Mouse (Mus musculus) CH12F3 (cell line): Measurements from ENCODE around the gene Gcnt1.

Experiments
- in situ Hi-C: fragments of 300-500 bp; cut with MboI; formaldehyde crosslinking; loops from 2 replicates; pipeline ENCODE4 v1.14.3; 2020; ENCODE audit warnings: low sequenced_read_pairs

Gene Gcnt1

DNA sequence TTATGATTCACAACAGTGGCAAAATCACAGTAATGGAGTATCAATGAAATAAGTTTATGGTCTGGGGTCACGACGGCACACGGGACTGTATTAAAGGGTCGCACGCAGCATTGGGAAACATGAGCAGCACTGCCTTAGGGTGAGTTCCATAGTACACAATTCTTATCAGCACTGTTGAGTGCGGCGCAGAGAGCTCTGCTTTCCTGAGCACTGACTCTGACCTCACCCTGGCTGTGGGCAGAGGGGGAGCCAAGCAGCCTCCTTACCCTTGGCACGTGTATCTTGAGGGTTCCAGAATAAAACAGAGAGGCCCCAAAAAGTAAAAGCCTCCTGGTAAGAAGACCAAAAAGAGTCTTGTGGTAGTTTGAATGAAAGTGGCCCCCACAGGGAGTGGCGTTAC is 4.1 kb downstream of the Gcnt1 start:
- in situ Hi-C loops: loop anchor here (25.0 kb wide), 1 partner anchor 231 kb away; no protein-coding TSS in a partner anchor

DNA sequence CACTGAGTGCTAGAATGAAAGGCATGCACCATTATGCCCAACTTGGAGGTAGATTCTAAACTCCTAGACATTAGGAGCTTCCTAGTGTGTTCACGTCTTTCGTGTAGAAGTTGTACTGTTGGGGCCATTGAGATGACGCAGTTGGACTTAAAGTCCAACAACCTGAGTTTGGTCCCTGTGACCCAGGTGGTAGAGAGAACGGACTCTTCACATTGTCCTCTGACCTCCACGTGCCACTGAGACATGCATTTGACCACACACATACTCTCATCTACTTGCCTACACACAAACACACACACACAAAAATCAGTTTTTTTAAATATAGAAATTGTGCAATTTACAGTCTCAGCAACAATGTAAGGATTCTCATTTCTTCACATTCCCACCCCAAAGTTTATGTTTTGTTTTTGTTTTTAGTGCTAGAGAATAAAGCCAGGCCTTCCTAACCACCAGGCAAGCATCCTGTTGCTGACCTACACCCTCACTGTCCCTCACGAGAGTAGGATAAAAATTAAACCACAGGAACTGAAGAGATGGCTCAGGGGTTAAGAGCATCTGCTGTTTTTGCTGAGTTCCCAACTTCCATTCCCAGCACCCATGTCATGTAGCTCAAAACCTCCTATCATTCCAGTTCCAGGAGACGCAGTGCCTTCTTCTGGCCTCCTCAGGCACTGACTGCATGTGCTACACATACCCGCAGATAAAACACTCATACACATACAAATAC is 6.1 kb downstream of the Gcnt1 start:
- in situ Hi-C loops: loop anchor here (25.0 kb wide), 1 partner anchor 229 kb away; no protein-coding TSS in a partner anchor

DNA sequence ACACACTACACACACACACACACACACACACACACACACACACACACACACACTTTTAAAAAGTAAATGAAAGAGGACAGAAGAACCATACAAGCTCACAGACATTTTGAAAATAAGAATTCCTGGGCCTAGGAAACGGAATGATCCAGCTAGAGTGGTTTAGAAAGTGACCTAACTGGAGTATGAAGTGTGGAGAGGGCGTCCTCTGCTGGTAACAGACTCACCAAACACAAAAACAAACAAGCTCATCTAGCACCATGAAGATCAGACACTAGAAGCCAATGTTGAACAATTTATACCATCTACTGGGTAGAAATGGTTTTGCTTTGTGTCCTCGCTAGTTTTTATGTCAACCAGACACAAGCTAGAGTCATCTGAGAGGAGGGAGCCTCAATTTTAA is 7.9 kb downstream of the Gcnt1 start:
- in situ Hi-C loops: loop anchor here (25.0 kb wide), 1 partner anchor 227 kb away; no protein-coding TSS in a partner anchor

DNA sequence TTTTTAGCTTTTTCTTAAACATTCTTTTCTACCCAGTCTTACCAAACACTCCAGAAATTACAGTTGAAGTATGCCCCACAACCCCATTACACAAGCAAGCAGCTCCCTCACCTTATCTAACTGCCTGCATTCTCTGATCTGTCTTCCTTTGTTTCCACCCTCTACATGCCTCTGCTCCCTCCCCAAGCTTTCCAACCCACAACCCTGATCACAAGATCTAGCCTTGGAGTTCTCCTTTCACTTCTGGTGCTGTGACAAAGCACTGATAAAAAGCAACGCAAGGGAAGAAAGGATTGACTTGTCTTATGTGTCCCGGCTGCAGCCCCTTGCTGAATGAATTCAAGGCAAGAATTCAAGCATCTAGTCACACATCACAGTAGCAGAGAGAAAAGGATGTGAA is 11.5 kb downstream of the Gcnt1 start:
- in situ Hi-C loops: loop anchor here (25.0 kb wide), 1 partner anchor 224 kb away; no protein-coding TSS in a partner anchor

DNA sequence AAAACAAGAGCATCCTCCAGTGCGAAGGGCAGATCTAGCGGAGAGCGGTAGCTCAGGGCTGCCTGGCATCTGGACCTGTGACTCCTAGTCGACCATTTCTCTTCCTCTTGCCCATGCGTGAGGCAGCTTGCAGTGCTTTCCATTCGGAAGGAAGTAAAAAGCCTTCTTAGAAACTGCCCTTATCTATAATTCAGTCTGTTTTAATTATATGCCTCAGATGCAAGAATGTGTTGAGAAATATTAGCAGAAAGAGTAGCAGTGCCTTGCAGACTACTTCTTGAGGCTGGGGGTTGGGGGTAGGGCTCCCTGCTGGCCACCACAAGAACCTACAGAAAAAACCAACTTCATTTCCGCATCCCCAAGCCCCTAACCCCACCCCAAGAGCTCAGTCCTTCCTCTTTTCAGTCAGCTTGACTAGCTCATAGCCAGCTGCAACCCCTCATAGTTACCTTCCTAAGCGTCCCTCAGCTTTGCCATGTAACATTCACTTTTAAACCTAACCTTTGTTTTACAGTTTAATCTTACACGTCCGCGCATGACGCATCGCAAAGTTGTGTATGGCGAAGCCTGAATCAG is 13.2 kb downstream of the Gcnt1 start:
- in situ Hi-C loops: loop anchor here (25.0 kb wide), 1 partner anchor 222 kb away; no protein-coding TSS in a partner anchor

DNA sequence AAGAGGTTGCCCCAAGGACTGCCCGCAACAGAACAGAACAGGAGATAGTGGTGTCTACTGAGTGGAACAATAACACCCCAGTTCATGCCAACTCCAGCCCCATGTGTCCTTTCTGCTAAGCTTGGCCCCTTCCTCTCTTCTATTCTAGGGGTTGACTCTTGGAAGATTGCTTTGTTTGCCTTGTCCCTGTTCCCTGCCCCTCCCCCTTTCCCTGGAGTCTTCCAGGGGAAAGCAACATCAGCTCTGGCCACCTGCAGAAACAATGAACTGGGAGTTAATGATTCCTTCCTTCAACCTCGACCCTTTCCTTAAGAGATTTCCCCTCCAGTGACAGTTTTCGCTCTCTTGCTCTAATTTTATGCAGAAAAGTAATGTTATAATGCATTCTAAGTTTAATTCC is 15.3 kb downstream of the Gcnt1 start:
- in situ Hi-C loops: loop anchor here (25.0 kb wide), 1 partner anchor 220 kb away; no protein-coding TSS in a partner anchor

DNA sequence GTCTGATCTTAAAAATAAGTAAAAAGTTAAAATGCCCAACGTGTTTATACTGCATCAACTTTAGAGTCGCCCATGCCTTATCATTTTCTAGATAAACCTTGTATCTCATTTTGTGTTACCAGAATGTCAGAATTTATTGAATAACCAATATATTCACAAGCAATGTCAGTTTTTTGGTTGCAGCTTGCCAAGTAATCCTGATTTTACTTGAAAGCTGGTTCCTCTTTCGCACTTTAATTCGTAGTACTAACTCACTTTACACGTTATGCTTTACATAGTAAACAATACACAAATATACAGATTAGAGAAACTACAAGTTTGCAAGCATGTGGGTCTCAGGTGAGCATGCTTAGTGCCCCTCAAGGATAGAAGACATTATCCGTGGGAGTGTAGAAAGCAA is 15.7 kb downstream of the Gcnt1 start:
- in situ Hi-C loops: loop anchor here (25.0 kb wide), 1 partner anchor 220 kb away; no protein-coding TSS in a partner anchor

DNA sequence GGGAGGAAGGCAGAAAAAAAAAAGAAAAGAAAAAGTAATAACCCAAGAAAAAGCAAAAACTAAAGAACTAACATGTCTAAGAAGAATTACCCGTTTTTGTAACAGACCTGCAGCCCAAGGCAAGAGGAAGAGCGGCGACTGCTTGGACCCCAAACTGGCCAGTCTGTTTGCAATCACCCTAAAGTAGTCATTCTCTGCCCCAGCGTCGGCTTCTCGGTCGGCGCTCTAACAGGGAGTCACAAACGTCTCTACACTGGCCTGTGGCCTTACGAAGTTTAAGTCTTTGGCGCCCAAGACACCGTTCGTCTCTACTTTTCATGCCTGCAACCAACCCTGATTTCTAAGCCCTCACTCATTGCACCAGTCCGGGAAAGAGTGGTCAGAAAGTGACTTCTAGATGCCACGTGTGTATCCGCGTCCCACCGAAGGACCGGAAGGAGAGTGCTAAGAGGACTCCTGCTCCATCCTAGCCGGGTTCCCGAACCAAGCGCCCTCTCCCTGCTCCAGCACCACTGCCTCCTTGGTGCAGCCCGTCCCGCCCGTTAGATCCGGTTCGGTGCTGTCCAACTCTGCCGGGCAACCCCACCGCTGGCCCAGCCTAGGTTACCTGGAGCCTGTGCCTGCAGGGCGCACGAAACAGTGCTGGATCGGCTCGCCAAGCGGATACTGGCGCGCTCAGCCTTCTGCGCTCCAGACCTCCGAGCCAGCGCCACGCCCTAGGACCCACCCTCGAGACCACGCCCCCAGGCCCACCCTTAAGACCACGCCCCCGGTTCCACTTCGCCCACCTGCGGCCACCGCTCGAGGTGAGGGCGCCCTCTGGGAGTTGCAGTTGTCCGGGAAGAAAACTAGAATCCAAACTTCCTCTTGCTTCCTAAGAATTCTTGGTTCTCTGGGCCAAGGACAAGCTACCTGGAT is 16.4 kb downstream of the Gcnt1 start:
- in situ Hi-C loops: loop anchor here (25.0 kb wide), 1 partner anchor 219 kb away; no protein-coding TSS in a partner anchor

DNA sequence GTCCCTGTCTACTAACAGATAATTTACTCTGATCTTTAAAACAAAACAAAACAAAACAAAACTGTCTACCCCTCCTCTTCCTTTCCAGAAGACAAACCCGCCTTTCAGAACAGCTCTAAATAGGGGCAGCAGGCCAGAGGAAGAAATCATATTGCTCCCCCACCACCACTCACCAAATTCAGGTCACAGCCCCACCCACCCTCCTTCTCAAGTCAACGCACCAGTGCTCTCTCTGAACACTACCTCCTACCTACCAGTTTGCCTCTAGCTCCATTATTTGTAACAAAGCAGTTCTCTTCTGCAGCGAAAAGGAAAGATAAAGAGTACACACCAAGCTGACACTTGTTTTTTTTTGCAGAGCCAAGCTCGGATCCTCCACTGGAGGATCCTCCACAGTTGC is 17.3 kb downstream of the Gcnt1 start:
- in situ Hi-C loops: loop anchor here (25.0 kb wide), 1 partner anchor 218 kb away; no protein-coding TSS in a partner anchor

DNA sequence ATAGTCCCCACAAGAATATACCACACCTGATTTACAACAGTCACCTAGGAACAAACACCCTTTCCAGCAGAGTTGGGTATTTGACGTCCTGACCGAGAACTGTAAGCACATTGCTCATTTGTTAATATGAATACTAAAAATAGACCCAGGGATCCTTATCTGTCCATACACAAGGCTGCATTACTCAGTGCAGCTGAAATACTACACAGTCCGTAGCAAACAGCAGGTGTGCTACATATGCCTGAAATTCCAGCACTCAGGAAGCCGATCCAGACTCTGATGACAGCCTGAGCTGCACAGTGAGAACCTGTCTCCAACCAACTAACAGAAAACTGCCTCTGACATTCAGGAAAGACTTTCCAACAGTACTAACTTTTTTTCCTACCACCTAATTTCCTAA is 17.8 kb downstream of the Gcnt1 start:
- in situ Hi-C loops: loop anchor here (25.0 kb wide), 1 partner anchor 217 kb away; no protein-coding TSS in a partner anchor

DNA sequence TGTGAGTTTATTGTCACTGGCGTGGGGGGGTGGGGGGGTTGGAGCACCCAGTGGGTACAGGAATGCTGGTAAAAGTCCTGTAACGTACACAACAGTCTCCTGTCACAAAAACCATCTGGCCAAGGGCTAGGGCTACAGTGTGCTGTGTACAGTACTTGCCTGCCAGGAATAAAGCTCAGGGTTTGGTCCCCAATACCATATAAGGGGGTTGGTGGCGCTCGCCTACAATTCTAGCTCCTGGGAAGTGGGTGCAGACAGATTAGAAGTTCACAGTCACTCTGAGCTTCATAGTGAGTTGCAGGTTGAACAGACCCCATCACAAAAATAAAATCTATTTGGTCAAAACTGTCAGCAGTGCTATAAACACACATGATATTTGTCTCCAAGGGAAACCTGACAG is 18.3 kb downstream of the Gcnt1 start:
- in situ Hi-C loops: loop anchor here (25.0 kb wide), 1 partner anchor 217 kb away; no protein-coding TSS in a partner anchor

DNA sequence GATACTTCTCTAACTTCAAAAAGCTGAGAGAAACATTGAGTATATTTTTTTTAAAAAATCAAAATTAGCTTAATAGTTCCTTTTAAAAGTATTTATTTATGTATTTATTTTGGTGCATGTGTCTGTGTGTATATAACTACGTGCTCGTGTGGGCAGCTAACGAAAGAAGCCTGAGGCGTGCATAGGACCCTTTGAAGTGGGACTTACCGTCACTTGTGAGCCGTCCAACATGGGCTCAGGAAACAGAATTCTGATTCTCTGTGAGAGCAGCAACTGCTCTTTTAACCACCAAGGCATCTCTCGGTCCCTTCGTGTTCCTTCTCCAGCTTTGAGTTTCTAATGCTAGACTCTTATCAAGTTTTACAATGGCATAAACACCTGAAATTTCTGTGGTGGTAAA is 18.9 kb downstream of the Gcnt1 start:
- in situ Hi-C loops: loop anchor here (25.0 kb wide), 1 partner anchor 216 kb away; no protein-coding TSS in a partner anchor

DNA sequence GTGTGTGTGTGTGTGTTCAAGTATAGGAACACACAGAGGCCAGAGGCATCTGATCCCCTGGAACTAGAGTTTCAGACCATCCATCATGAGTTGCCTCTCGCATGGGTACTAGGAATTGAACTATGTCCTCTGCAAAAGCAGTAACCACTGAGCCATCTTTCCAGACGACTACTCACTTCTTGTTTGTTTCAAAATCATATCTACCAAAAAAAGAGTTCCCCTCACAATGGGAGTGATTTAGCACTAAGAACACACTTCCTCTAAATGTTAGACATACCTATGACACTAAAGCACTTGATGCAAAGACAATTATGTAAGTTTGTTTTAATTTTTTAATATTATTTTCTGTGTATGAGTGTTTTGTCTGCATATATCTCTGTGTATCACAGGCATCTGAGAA is 24.8 kb downstream of the Gcnt1 start:
- in situ Hi-C loops: no loop called here

DNA sequence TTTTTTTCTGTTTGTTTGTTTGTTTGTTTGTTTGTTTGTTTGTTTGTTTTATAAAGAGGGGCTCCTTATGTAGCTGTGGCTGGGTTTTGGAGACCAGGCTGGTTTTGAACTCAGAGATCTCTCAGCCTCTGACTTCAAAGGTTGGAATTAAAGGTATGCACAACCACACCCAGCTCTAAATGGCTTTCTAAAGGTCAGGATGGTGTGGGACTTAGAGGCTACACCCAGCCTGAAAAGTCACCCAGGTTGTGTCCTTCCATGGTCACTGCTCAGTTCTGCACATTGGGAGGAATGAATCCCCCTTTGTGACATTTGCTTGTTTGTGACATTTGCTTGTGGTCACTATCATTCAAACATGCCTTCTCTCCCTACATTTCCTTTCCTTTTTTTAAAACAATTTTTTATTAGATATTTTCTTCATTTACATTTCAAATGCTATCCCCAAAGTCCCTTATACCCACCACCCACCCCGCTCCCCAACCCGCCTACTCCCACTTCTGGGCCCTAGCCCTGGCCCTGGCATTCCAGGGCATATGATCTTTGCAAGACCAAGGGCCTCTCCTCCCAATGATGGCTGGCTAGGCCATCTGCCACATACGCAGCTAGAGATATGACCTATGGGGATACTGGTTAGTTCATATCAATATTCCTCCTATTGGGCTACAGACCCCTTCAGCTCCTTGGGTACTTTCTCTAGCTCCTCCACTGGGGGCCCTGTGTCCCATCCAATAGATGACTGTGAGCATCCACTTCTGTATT is 25.7 kb downstream of the Gcnt1 start:
- in situ Hi-C loops: no loop called here

DNA sequence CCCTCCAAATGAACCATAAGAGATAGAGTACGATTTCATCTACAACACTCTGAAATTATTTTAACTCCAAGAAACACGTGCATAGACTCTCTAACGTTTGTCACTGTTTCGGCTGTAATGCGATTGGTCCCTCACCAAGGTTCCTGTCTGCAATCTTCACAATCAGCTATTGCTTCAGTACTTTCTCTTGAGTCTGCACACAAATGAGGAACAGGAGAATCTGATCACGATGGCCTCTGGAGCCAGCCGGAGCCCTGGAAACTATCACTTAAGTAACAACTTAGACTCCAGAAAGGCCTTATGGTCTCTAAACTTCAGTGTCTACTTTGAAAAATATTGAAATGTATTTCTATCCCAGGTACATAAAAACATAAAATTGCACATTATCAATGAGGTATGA is 27.8 kb downstream of the Gcnt1 start:
- in situ Hi-C loops: no loop called here

DNA sequence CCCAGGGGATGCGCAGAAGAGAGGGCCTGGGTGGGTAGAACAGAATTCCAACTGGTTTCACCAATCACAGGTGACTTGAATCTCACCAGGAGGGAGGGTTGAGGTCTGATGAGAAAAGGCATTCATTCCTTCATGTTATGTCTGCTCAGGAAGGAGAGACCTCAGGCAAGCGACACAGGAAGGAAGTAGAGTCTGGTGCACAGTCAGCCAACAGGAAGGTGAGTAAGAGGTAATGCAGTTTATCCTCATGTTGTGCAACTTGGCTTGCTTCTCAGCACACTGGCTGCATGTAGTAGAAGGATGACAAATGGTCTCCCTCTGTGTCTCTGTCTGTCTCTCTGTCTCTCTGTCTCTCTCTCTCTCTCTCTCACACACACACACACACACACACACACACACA is 33.1 kb downstream of the Gcnt1 start:
- in situ Hi-C loops: no loop called here

DNA sequence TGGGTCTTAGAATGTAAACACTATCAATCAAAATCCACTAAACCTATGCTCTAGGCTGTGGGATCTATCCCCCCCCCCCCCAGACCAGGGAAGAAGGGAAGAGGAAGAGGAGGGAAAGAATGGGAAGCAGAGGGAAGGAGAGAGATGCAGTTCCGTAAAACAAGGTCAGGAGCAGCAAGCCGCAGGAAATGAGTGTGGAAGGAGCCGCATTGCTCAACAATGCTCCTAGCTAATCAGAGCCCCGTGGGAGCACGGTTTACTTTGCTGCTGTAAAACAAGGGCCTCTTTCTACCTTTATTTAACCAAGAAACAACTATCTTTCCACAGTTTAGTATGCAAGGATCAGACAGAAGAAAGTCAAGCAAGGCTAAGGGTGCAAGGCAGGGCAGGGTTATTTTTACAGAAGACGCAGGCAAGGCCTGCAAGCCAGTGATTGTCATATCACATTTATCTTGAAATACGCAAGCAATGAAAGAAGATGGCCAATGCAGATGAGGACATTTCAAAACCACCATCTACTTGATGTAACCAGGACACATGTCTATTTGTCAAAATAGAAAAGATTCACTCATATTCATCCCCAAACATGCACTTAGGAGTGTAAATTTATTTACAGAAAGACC is 35.5 kb downstream of the Gcnt1 start:
- in situ Hi-C loops: no loop called here

DNA sequence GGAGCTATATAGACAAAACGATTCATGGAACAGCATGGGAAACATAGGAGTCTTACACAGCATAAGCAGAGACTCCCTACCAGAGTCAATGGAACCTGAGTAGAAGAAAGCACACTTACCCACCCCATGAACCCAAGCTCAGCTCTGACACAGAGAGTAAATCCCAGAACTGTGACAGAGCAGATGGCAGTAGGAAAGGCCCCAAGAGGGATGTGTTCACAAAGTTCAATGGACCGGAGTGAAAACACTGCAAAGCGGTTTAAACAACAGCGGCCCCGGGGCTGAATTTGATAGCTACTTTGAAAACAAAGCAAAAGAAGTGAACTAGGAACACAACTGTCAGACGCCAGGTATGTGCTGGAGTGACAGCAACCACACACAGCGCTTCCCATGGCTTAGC is 36.0 kb downstream of the Gcnt1 start:
- in situ Hi-C loops: no loop called here

DNA sequence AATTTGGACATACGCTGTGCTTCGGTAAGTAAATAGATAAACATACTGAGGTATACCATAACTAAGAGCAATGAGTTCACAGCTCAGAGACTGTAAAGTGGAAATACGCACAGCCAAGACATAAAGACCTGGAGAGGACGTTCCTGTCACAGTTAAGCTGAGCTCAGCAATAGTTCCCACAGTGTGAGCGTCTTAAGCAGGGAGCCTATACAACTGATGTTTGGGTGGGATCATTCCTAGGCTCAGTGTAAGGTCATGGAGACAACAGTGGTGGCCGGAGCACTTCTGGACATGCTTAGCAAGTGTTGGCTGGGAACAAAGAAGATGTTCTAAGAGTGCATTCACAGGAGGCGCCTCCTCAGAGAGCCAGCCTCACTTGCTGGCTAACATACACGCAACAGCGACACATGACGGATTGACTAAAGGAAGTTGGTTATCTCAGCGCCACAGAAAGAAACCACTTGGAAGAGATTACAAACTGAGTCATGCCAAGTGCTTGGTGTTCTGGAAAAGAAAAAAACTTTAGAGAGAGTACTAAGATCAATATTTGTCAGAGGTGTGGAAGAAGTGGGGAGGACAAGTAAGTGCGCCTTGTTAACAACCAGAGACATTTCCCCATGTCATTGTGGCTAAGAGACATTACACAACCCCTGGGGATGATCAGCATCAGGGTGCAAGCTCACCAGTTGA is 37.9 kb downstream of the Gcnt1 start:
- in situ Hi-C loops: no loop called here
